Mouse (Mus musculus) cerebellum, adult 2 months (tissue): ENCODE results near the gene Hoxb5.

Source experiments
- CTCF ChIP-seq: fragments of 200-500 bp; IDR thresholded peaks from 2 replicates; pipeline ENCODE4 v1.5.1; 2011; ENCODE audit warnings: low read depth, mild to moderate bottlenecking, control low read depth, low read length, moderate library complexity, borderline replicate concordance; ENCODE audit not compliant: insufficient read depth
- POLR2A ChIP-seq: fragments of 200-500 bp; IDR thresholded peaks from 2 replicates; pipeline ENCODE4 v1.6.1; 2011; ENCODE audit warnings: low read length, control low read depth, borderline replicate concordance; ENCODE audit not compliant: insufficient read depth

- TF ChIP-seq CTCF, result no peak
- no peak for TF ChIP-seq POLR2A
Measured at GRCm38 (mm10) chr11:96284041-96284749, 18.9 kb upstream of the Hoxb5 start.
